Mouse (Mus musculus): ENCODE results near the gene Zc3h6. TPM values are rescaled to one million over a fixed set of nuclear protein-coding genes. Genes with fewer than 3 reads are reported as not detected.

Zc3h6 gene
- 1 to 10 TPM; 4.6 to 6.8 TPM for total RNA-seq (2021)
- long read RNA-seq, experiment 1, full-length matches to known transcripts = 1 of 3 reads
- long read RNA-seq, experiment 1, partial matches to known transcripts = 2 of 3 reads
- long read RNA-seq, experiment 1, other reads (novel, unspliced or antisense) = 0 of 3 reads
- long read RNA-seq, experiment 2, full-length matches to known transcripts = 5 of 8 reads
- long read RNA-seq, experiment 2, partial matches to known transcripts = 1 of 8 reads
- long read RNA-seq, experiment 2, other reads (novel, unspliced or antisense) = 2 of 8 reads

- DNase-seq = peak; percentile 99
- intact Hi-C loops (cut with DNase I; ENCODE audit: low total_unique reads) = no loop called here
Measured at GRCm38 (mm10) chr2:128966641-128967580, at the start of gene Zc3h6. Gene Zc3h6, plus strand, starts transcription at chr2:128967402.

GRCm38 (mm10) chr2:128924799-128925198 lies 42.4 kb upstream of the Zc3h6 start:
- intact Hi-C loops (cut with DNase I; ENCODE audit: low total_unique reads) = no loop called here
- DNase-seq = no peak

- no peak for DNase-seq
- intact Hi-C loops (cut with DNase I; ENCODE audit: low total_unique reads) = no loop called here
Measured at GRCm38 (mm10) chr2:128928446-128928845, 38.8 kb upstream of the Zc3h6 start.

GRCm38 (mm10) chr2:128930704-128931103 lies 36.5 kb upstream of the Zc3h6 start:
- intact Hi-C loops (cut with DNase I; ENCODE audit: low total_unique reads) = no loop called here
- DNase-seq = no peak

- DNase-seq = no peak
- intact Hi-C loops (cut with DNase I; ENCODE audit: low total_unique reads) = no loop called here
Measured at GRCm38 (mm10) chr2:128936256-128936655, 30.9 kb upstream of the Zc3h6 start.

- intact Hi-C loops (cut with DNase I; ENCODE audit: low total_unique reads) = loop anchor here (10.0 kb wide), 2 partner anchors 141 to 311 kb away; no protein-coding TSS in a partner anchor
- DNase-seq = peak; percentile 97
Measured at GRCm38 (mm10) chr2:128943538-128944528, 23.4 kb upstream of the Zc3h6 start, which contains the start of gene Zc3h8. Gene Zc3h8, minus strand, starts transcription at chr2:128944077.

- no peak for DNase-seq
- intact Hi-C loops (cut with DNase I; ENCODE audit: low total_unique reads) = loop anchor here (10.0 kb wide), 2 partner anchors 137 to 307 kb away; no protein-coding TSS in a partner anchor
Measured at GRCm38 (mm10) chr2:128947962-128948588, 19.1 kb upstream of the Zc3h6 start.

- DNase-seq = no peak
Measured at GRCm38 (mm10) chr2:128954186-128954585, 13.0 kb upstream of the Zc3h6 start.

GRCm38 (mm10) chr2:128965505-128966105 lies 1.6 kb upstream of the Zc3h6 start:
- DNase-seq = no peak
- intact Hi-C loops (cut with DNase I; ENCODE audit: low total_unique reads) = no loop called here

More at GRCm38 (mm10) chr2:128954186-128954585, 13.0 kb upstream of the Zc3h6 start:
- intact Hi-C loops (cut with DNase I; ENCODE audit: low total_unique reads) = no loop called here

GRCm38 (mm10) chr2:128966236-128966635 lies 966 bp upstream of the Zc3h6 start:
- DNase-seq = no peak
- intact Hi-C loops (cut with DNase I; ENCODE audit: low total_unique reads) = no loop called here

- intact Hi-C loops (cut with DNase I; ENCODE audit: low total_unique reads) = no loop called here
Measured at GRCm38 (mm10) chr2:128967661-128968441, 649 bp downstream of the Zc3h6 start, which contains the start of gene Gm10762. Gene Gm10762, minus strand, starts transcription at chr2:128967725.

GRCm38 (mm10) chr2:128968475-128969083 lies 1.4 kb downstream of the Zc3h6 start:
- no peak for DNase-seq
- intact Hi-C loops (cut with DNase I; ENCODE audit: low total_unique reads) = no loop called here

More at GRCm38 (mm10) chr2:128967661-128968441, 649 bp downstream of the Zc3h6 start, which contains the start of gene Gm10762:
- DNase-seq = peak; percentile 83

GRCm38 (mm10) chr2:128972301-128972700 lies 5.1 kb downstream of the Zc3h6 start:
- intact Hi-C loops (cut with DNase I; ENCODE audit: low total_unique reads) = no loop called here
- no peak for DNase-seq

- intact Hi-C loops (cut with DNase I; ENCODE audit: low total_unique reads) = no loop called here
- no peak for DNase-seq
Measured at GRCm38 (mm10) chr2:128975572-128975971, 8.4 kb downstream of the Zc3h6 start.

- intact Hi-C loops (cut with DNase I; ENCODE audit: low total_unique reads) = no loop called here
- no peak for DNase-seq
Measured at GRCm38 (mm10) chr2:128984746-128985145, 17.5 kb downstream of the Zc3h6 start.

GRCm38 (mm10) chr2:129004872-129005271 lies 37.7 kb downstream of the Zc3h6 start:
- intact Hi-C loops (cut with DNase I; ENCODE audit: low total_unique reads) = no loop called here
- DNase-seq = no peak

- DNase-seq = no peak
- intact Hi-C loops (cut with DNase I; ENCODE audit: low total_unique reads) = no loop called here
Measured at GRCm38 (mm10) chr2:129006194-129006749, 39.1 kb downstream of the Zc3h6 start.

All from gastrocnemius, postnatal 14 days (tissue).